Mouse (Mus musculus): ENCODE data around the gene Tex14. TPM values are rescaled to one million over a fixed set of nuclear protein-coding genes. Genes with fewer than 3 reads are reported as not detected.
"Not testable (repeated sequence)": the region's sequence is repeated elsewhere in the genome, so short reads cannot be mapped to it uniquely, and the experiment has no call there.

Tex14 gene
- polyA plus RNA-seq, 1 experiment from 2014 or later, result not detected

DNA sequence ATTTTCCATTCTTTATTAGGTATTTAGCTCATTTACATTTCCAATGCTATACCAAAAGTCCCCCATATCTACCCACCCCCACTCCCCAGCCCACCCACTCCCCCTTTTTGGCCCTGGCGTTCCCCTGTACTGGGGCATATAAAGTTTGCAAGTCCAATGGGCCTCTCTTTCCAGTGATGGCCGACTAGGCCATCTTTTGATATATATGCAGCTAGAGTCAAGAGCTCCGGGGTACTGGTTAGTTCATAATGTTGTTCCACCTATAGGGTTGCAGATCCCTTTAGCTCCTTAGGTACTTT is 66.8 kb downstream of the Tex14 start:
- not testable (repeated sequence) for H3K27me3 ChIP-seq (ENCODE audit: control insufficient read depth, insufficient read depth, low read length); DNase-seq (ENCODE audit: low spot score); H3K4me2 ChIP-seq (replicated peaks; ENCODE audit: low read depth, low read length); H3K27ac ChIP-seq (ENCODE audit: low read depth, low read length); H3K36me3 ChIP-seq (ENCODE audit: control insufficient read depth, insufficient read depth, low read length); H3K4me3 ChIP-seq (ENCODE audit: low read depth, low read length); H3K4me1 ChIP-seq (replicated peaks; ENCODE audit: control insufficient read depth, insufficient read depth, low read length); H3K9me3 ChIP-seq (ENCODE audit: control insufficient read depth, low read length); H3K9ac ChIP-seq (ENCODE audit: low read depth, low read length)
- peak; percentile 67 for ATAC-seq (ENCODE audit: low FRiP score)
- WGBS, result 0% methylated on average over 1 of the region's 3 CpGs

DNA sequence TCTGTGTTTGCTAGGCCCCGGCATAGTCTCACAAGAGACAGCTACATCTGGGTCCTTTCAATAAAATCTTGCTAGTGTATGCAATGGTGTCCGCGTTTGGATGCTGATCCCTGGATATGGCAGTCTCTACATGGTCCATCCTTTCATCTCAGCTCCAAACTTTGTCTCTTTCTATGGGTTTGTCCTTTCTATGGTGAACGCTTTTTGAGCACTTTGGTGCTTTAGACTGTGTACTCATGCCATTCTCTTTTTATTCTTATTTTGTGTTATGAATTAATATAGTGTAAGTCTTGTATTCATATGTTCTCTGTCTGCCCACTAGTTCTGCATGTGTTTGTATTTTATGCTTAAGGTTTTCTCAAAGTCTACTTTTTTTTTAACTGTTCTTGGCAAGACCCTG is 67.2 kb downstream of the Tex14 start:
- not testable (repeated sequence) for H3K9ac ChIP-seq (ENCODE audit: low read depth, low read length); H3K36me3 ChIP-seq (ENCODE audit: control insufficient read depth, insufficient read depth, low read length); ATAC-seq (ENCODE audit: low FRiP score); H3K27ac ChIP-seq (ENCODE audit: low read depth, low read length); H3K4me1 ChIP-seq (replicated peaks; ENCODE audit: control insufficient read depth, insufficient read depth, low read length); H3K4me2 ChIP-seq (replicated peaks; ENCODE audit: low read depth, low read length); H3K27me3 ChIP-seq (ENCODE audit: control insufficient read depth, insufficient read depth, low read length); H3K4me3 ChIP-seq (ENCODE audit: low read depth, low read length); DNase-seq (ENCODE audit: low spot score); H3K9me3 ChIP-seq (ENCODE audit: control insufficient read depth, low read length)
- WGBS, result 27% methylated on average over 4 of the region's 4 CpGs

DNA sequence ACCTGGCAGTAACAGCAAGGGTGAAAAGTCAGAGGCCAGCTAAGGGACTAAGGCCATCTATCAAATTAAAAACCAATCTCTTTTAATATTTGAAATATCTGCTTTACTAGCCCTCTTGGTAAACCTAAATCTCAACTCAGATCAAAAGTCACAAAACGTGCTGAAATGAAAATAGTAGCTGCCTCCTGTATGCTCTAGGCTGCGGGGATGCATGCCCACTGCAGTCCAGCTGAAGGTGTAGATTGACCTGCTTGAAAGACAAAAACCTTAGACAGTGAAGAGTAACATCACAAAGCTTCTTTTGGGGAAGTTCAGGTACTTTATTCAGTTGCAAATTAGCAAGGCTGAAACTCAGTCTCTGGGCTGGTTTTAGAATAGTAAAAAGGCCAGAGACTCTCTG is 74.3 kb downstream of the Tex14 start:
- ATAC-seq (ENCODE audit: low FRiP score); H3K4me3 ChIP-seq (ENCODE audit: low read depth, low read length); H3K9me3 ChIP-seq (ENCODE audit: control insufficient read depth, low read length); H3K4me2 ChIP-seq (replicated peaks; ENCODE audit: low read depth, low read length); DNase-seq (ENCODE audit: low spot score); H3K9ac ChIP-seq (ENCODE audit: low read depth, low read length); H3K4me1 ChIP-seq (replicated peaks; ENCODE audit: control insufficient read depth, insufficient read depth, low read length); H3K36me3 ChIP-seq (ENCODE audit: control insufficient read depth, insufficient read depth, low read length); H3K27me3 ChIP-seq (ENCODE audit: control insufficient read depth, insufficient read depth, low read length); H3K27ac ChIP-seq (ENCODE audit: low read depth, low read length): not testable (repeated sequence)
- 69% methylated on average over 2 of the region's 2 CpGs for WGBS

DNA sequence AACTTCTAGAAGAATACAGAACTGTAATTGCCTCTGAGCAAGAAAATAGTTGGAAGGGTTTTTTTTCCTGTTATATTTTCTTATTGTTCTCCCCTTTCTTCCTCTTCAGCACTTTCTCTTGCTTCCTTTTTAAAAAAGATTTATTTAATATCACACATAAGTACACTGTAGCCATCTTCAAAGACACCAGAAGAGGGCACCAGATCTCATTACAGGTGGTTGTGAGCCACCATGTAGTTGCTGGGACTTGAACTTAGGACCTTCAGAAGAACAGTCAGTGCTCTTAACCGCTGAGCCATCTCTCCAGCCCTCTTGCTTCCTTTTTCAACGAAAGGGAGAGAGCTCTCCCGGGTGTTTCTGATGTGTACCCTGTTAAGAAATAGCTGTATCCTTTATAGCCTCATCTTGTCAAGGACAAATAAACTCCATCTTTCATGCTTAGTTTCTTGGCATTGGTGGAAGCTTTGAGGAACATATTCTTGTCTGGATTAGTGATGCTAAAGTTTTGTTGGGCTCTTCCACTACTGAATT is 79.0 kb downstream of the Tex14 start:
- no peaks in the 10 kb centered on the region for H3K4me1 ChIP-seq (replicated peaks; ENCODE audit: control insufficient read depth, insufficient read depth, low read length)
- DNase-seq (ENCODE audit: low spot score) (no peak), ATAC-seq (ENCODE audit: low FRiP score) (no peak)
- no peak overlapping the region for H3K4me3 ChIP-seq (ENCODE audit: low read depth, low read length)
- H3K4me2 ChIP-seq (replicated peaks; ENCODE audit: low read depth, low read length), result no peak overlapping the region
- no peak overlapping the region for H3K9ac ChIP-seq (ENCODE audit: low read depth, low read length)
- no peaks in the 10 kb centered on the region for H3K27me3 ChIP-seq (ENCODE audit: control insufficient read depth, insufficient read depth, low read length)
- WGBS, result 80% methylated on average over 3 of the region's 3 CpGs
- H3K36me3 ChIP-seq (ENCODE audit: control insufficient read depth, insufficient read depth, low read length), result no peaks in the 10 kb centered on the region
- no peaks in the 10 kb centered on the region for H3K9me3 ChIP-seq (ENCODE audit: control insufficient read depth, low read length)
- no peak overlapping the region for H3K27ac ChIP-seq (ENCODE audit: low read depth, low read length)

DNA sequence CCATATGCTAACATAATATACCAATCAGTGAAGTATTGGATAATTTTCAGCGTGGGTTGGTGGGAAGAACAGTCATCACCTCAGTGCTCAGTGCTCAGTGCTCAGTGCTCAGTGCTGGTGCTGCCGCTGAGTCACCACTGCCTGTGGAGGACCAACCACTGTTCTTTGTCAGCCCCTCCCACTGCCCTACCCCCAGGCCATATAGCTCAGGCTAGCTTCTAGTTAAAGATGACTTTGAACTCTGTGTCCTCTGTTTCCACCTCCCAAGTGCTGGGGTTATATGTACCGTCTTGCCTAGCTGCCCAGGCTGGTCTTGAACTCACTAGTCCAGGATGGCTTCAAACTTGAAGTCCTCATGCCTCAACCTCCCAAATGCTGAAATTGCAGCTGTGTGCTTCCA is 84.1 kb downstream of the Tex14 start:
- H3K4me3 ChIP-seq (ENCODE audit: low read depth, low read length), result no peak overlapping the region

DNA sequence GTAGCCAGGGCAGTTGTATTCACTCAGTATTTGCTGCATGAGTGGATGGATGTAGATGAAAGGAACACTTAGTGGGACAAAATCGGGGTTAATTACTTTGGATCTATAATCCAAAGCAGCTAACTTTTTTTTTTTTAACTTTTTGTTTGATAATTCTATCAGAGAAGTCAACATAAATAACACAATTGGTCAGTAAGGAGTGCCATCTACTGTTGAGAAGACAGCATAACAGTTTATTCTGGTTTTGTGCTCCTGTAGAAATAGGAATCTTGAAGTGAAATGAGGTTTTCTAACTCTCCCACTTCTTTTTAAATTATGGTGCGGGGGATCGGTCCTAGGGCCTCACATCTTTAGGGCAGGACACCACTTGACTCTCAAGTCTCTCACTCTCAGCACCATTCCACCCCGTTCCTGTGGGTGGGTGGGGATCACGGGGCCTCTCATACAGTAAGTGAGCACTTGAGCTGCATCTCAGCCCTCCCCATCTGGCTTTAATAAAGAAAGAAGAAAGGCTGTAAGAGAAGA is 99.9 kb downstream of the Tex14 start:
- no peak overlapping the region for H3K9ac ChIP-seq (ENCODE audit: low read depth, low read length)
- no peaks in the 10 kb centered on the region for H3K36me3 ChIP-seq (ENCODE audit: control insufficient read depth, insufficient read depth, low read length)
- no peaks in the 10 kb centered on the region for H3K4me1 ChIP-seq (replicated peaks; ENCODE audit: control insufficient read depth, insufficient read depth, low read length)
- H3K9me3 ChIP-seq (ENCODE audit: control insufficient read depth, low read length), result no peaks in the 10 kb centered on the region
- H3K27me3 ChIP-seq (ENCODE audit: control insufficient read depth, insufficient read depth, low read length), result no peaks in the 10 kb centered on the region
- ATAC-seq (ENCODE audit: low FRiP score) (no peak), DNase-seq (ENCODE audit: low spot score) (peak; percentile 19)
- no peak overlapping the region for H3K4me2 ChIP-seq (replicated peaks; ENCODE audit: low read depth, low read length)
- H3K4me3 ChIP-seq (ENCODE audit: low read depth, low read length), result no peak overlapping the region
- H3K27ac ChIP-seq (ENCODE audit: low read depth, low read length), result no peak overlapping the region
- 57% methylated on average over 5 of the region's 5 CpGs for WGBS

More for the DNA sequence above, 84.1 kb downstream of the Tex14 start:
- Histone ChIP-seq H3K4me2 (replicated peaks; ENCODE audit: low read depth, low read length) (no peak overlapping the region), H3K9me3 (ENCODE audit: control insufficient read depth, low read length) (no peaks in the 10 kb centered on the region), H3K27me3 (ENCODE audit: control insufficient read depth, insufficient read depth, low read length) (no peaks in the 10 kb centered on the region), H3K36me3 (ENCODE audit: control insufficient read depth, insufficient read depth, low read length) (no peaks in the 10 kb centered on the region), H3K9ac (ENCODE audit: low read depth, low read length) (no peak overlapping the region), H3K4me1 (replicated peaks; ENCODE audit: control insufficient read depth, insufficient read depth, low read length) (no peaks in the 10 kb centered on the region), H3K27ac (ENCODE audit: low read depth, low read length) (no peak overlapping the region)
- WGBS, result 87% methylated on average over 3 of the region's 3 CpGs
- no peak for DNase-seq (ENCODE audit: low spot score)
- ATAC-seq (ENCODE audit: low FRiP score), result no peak

DNA sequence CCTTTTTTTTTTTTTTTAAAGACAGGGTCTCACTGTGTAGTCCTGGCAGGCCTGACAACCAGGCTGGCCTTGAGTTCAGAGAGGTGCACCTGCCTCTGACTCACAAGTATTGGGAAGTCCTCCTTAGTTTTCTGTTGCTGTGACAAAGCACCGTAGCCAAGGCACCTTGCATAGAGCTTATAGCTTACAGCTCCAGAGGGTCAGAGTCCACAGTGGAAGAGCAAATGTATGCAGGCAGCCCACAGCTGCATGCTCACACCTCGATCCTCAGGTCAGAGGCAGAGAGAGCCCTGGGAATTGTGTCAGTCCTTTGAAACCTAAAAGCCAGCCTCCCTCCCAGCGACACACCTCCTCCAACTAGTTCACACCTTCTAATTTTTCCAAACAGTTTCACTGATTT is 101.6 kb downstream of the Tex14 start:
- WGBS, result 85% methylated on average over 3 of the region's 3 CpGs

DNA sequence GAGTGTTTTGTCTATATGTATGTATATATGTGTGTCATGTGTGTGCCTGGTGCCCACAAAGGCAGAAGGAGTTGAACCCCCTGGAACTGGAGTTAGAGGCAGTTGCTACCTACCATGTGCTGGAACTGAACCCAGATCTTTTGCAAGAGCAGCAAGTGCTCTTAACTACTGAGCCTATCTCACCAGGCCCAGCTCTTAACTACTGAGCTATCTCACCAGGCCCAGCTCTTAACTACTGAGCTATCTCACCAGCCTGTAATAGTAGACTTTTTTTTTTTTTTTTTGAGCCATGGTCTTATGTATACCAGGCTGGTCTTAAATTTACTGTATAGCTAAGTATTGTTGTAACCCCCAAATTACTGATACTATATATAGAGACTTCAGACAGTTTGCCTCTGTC is 102.2 kb downstream of the Tex14 start:
- Histone ChIP-seq H3K4me3 (ENCODE audit: low read depth, low read length) (no peak overlapping the region), H3K27ac (ENCODE audit: low read depth, low read length) (no peak overlapping the region), H3K4me1 (replicated peaks; ENCODE audit: control insufficient read depth, insufficient read depth, low read length) (no peaks in the 10 kb centered on the region), H3K9me3 (ENCODE audit: control insufficient read depth, low read length) (no peaks in the 10 kb centered on the region), H3K27me3 (ENCODE audit: control insufficient read depth, insufficient read depth, low read length) (no peaks in the 10 kb centered on the region), H3K36me3 (ENCODE audit: control insufficient read depth, insufficient read depth, low read length) (no peaks in the 10 kb centered on the region), H3K9ac (ENCODE audit: low read depth, low read length) (no peak overlapping the region), H3K4me2 (replicated peaks; ENCODE audit: low read depth, low read length) (no peak overlapping the region)
- DNase-seq (ENCODE audit: low spot score) (no peak), ATAC-seq (ENCODE audit: low FRiP score) (no peak)

More for the DNA sequence above, 101.6 kb downstream of the Tex14 start:
- Histone ChIP-seq H3K9ac (ENCODE audit: low read depth, low read length) (no peak overlapping the region), H3K4me2 (replicated peaks; ENCODE audit: low read depth, low read length) (no peak overlapping the region), H3K27ac (ENCODE audit: low read depth, low read length) (no peak overlapping the region), H3K36me3 (ENCODE audit: control insufficient read depth, insufficient read depth, low read length) (no peaks in the 10 kb centered on the region), H3K4me3 (ENCODE audit: low read depth, low read length) (no peak overlapping the region), H3K4me1 (replicated peaks; ENCODE audit: control insufficient read depth, insufficient read depth, low read length) (no peaks in the 10 kb centered on the region), H3K9me3 (ENCODE audit: control insufficient read depth, low read length) (no peaks in the 10 kb centered on the region), H3K27me3 (ENCODE audit: control insufficient read depth, insufficient read depth, low read length) (no peaks in the 10 kb centered on the region)
- ATAC-seq (ENCODE audit: low FRiP score) (no peak), DNase-seq (ENCODE audit: low spot score) (no peak)

DNA sequence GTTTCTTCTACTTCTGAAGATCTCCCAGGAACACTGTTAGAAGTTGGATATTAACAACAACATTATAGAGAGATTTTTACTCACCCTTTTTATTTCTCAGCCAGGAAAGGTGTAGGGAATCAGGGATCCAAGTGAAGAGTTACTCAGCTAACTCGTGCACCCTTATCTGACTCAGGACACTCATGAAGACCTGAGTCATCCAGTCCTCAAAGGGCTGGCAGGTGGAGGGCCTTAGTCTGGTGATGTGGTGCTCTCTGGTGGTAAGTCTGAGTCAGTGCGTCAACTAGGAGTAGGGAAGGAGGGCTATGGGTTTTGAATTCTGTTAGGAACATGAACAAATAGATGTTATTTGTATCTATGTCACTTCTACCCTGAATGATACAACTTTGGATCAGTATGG is 114.4 kb downstream of the Tex14 start:
- 13% methylated on average over 2 of the region's 2 CpGs for WGBS
- DNase-seq (ENCODE audit: low spot score) (peak; percentile 35), ATAC-seq (ENCODE audit: low FRiP score) (no peak)
- Histone ChIP-seq H3K9ac (ENCODE audit: low read depth, low read length) (no peak overlapping the region), H3K9me3 (ENCODE audit: control insufficient read depth, low read length) (no peaks in the 10 kb centered on the region), H3K36me3 (ENCODE audit: control insufficient read depth, insufficient read depth, low read length) (no peaks in the 10 kb centered on the region), H3K4me3 (ENCODE audit: low read depth, low read length) (no peak overlapping the region), H3K4me1 (replicated peaks; ENCODE audit: control insufficient read depth, insufficient read depth, low read length) (no peaks in the 10 kb centered on the region), H3K27ac (ENCODE audit: low read depth, low read length) (no peak overlapping the region), H3K27me3 (ENCODE audit: control insufficient read depth, insufficient read depth, low read length) (no peaks in the 10 kb centered on the region), H3K4me2 (replicated peaks; ENCODE audit: low read depth, low read length) (no peak overlapping the region)

Data from hindbrain, embryonic 11.5 days (tissue).